Mouse (Mus musculus) testis, adult 2 months (tissue): ENCODE results near the gene Mcoln2.

Experiments
- CTCF ChIP-seq: fragments of 200-500 bp; IDR thresholded peaks from 2 replicates; pipeline ENCODE4 v1.5.1; 2012; ENCODE audit warnings: low read depth, mild to moderate bottlenecking, inconsistent platforms, low read length, moderate library complexity; ENCODE audit not compliant: control insufficient read depth, insufficient read depth, insufficient replicate concordance
- POLR2A ChIP-seq: fragments of 200-500 bp; IDR thresholded peaks from 2 replicates; pipeline ENCODE4 v1.6.1; 2012; ENCODE audit warnings: low read depth, mild to moderate bottlenecking, inconsistent platforms, low read length, moderate library complexity; ENCODE audit not compliant: control insufficient read depth

DNA sequence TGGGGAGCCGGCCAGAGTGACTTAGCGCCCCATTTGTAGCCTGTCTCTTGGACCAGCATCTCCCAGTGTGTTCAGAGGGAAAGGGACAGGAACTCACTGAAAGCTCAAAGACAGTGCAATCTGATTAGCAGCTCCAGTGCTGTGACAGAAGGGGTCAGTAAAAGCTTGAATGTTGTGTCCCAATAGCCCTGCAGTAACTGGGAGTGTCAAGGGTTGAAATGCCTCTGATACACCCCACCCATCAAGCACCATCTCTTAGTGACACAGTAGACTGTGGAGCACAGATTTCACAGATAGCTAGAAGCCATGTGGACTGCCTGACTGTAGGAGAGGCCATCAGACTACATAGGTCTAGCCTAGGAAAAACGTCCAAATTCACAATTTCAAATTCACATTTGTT, 77.8 kb downstream of the Mcoln2 start:
- TF ChIP-seq POLR2A: no peak
- no peak for TF ChIP-seq CTCF
